Mouse (Mus musculus): ENCODE results near the gene Fndc1.

Fndc1 gene

GRCm38 (mm10) chr17:7826819-7827515 lies at the start of gene Fndc1:
Gene Fndc1 (minus strand): TSS chr17:7827302.
- peak in 1 of 2 experiments; percentile 6 for DNase-seq (ENCODE audit: low read depth in 2 of 2, low spot score in 2 of 2)

- DNase-seq (ENCODE audit: low read depth in 2 of 2, low spot score in 2 of 2) = no peak
Measured at GRCm38 (mm10) chr17:7876541-7876940, 49.4 kb upstream of the Fndc1 start.

- DNase-seq (ENCODE audit: low read depth in 2 of 2, low spot score in 2 of 2) = no peak
Measured at GRCm38 (mm10) chr17:7875941-7876461, 48.9 kb upstream of the Fndc1 start.

GRCm38 (mm10) chr17:7874776-7875531 lies 47.9 kb upstream of the Fndc1 start:
- peak; percentile 84 to 85 for DNase-seq (ENCODE audit: low read depth in 2 of 2, low spot score in 2 of 2)

GRCm38 (mm10) chr17:7873382-7873781 lies 46.3 kb upstream of the Fndc1 start:
- DNase-seq (ENCODE audit: low read depth in 2 of 2, low spot score in 2 of 2) = no peak

GRCm38 (mm10) chr17:7871800-7872199 lies 44.7 kb upstream of the Fndc1 start:
- DNase-seq (ENCODE audit: low read depth in 2 of 2, low spot score in 2 of 2) = peak; percentile 30 to 37

- DNase-seq (ENCODE audit: low read depth in 2 of 2, low spot score in 2 of 2) = no peak
Measured at GRCm38 (mm10) chr17:7870862-7871605, 43.9 kb upstream of the Fndc1 start.

- DNase-seq (ENCODE audit: low read depth in 2 of 2, low spot score in 2 of 2) = no peak
Measured at GRCm38 (mm10) chr17:7869114-7869513, 42.0 kb upstream of the Fndc1 start.

- peak; percentile 68 to 77 for DNase-seq (ENCODE audit: low read depth in 2 of 2, low spot score in 2 of 2)
Measured at GRCm38 (mm10) chr17:7868631-7869030, 41.5 kb upstream of the Fndc1 start.

GRCm38 (mm10) chr17:7864740-7865139 lies 37.6 kb upstream of the Fndc1 start:
- DNase-seq (ENCODE audit: low read depth in 2 of 2, low spot score in 2 of 2) = peak; percentile 61 to 67

GRCm38 (mm10) chr17:7863745-7864144 lies 36.6 kb upstream of the Fndc1 start:
- peak; percentile 76 to 83 for DNase-seq (ENCODE audit: low read depth in 2 of 2, low spot score in 2 of 2)

- no peak for DNase-seq (ENCODE audit: low read depth in 2 of 2, low spot score in 2 of 2)
Measured at GRCm38 (mm10) chr17:7860845-7861360, 33.8 kb upstream of the Fndc1 start.

- no peak for DNase-seq (ENCODE audit: low read depth in 2 of 2, low spot score in 2 of 2)
Measured at GRCm38 (mm10) chr17:7857658-7858057, 30.6 kb upstream of the Fndc1 start.

- no peak for DNase-seq (ENCODE audit: low read depth in 2 of 2, low spot score in 2 of 2)
Measured at GRCm38 (mm10) chr17:7855851-7856250, 28.7 kb upstream of the Fndc1 start.

- DNase-seq (ENCODE audit: low read depth in 2 of 2, low spot score in 2 of 2) = no peak
Measured at GRCm38 (mm10) chr17:7851979-7852378, 24.9 kb upstream of the Fndc1 start.

GRCm38 (mm10) chr17:7851527-7851926 lies 24.4 kb upstream of the Fndc1 start:
- no peak for DNase-seq (ENCODE audit: low read depth in 2 of 2, low spot score in 2 of 2)

- no peak for DNase-seq (ENCODE audit: low read depth in 2 of 2, low spot score in 2 of 2)
Measured at GRCm38 (mm10) chr17:7850246-7850645, 23.1 kb upstream of the Fndc1 start.

GRCm38 (mm10) chr17:7840505-7841290 lies 13.6 kb upstream of the Fndc1 start:
- DNase-seq (ENCODE audit: low read depth in 2 of 2, low spot score in 2 of 2) = no peak

- DNase-seq (ENCODE audit: low read depth in 2 of 2, low spot score in 2 of 2) = no peak
Measured at GRCm38 (mm10) chr17:7827586-7827985, 484 bp upstream of the Fndc1 start.

GRCm38 (mm10) chr17:7825416-7825815 lies 1.7 kb downstream of the Fndc1 start:
- no peak for DNase-seq (ENCODE audit: low read depth in 2 of 2, low spot score in 2 of 2)

All from CD8-positive naive resting alpha-beta T cell, adult 2 months (primary cell).